Mouse (Mus musculus) spleen, postnatal 10 days (tissue): Measurements from ENCODE around the gene Endog.
"Not testable (repeated sequence)": the region's sequence is repeated elsewhere in the genome, so short reads cannot be mapped to it uniquely, and the experiment has no call there.

Source experiments
- DNase-seq, 2 experiments: peaks; one replicate each; pipeline ENCODE4 v3.0.0; 2021 to 2022; ENCODE audit warnings: low spot score in 2 of 2

Gene Endog

DNA sequence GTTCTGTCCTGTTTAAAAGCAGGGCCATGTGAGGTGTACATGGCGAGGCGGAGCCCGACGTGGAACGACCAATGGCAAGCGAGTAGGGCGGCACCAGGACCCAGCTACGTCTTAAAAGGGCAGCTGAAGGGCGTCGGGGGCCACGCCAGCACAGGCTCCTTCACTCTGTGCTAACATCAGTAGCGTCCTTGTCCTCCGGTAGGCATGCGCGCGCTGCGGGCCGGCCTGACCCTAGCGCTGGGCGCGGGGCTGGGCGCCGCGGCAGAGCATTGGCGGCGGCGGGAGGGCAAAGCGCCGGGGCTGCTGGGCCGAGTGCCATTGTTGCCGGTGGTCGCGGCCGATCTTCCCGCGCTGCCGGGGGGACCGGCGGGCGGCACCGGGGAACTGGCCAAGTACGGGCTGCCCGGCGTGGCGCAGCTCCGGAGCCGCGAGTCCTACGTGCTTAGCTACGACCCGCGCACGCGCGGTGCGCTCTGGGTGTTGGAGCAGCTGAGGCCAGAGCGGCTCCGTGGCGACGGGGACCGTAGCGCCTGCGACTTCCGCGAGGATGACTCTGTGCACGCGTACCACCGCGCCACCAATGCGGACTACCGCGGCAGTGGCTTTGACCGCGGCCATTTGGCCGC lies at the start of gene Endog:
TSS of gene Endog (plus strand) at position 123 of the 626 bp plus-strand sequence.
- peak; percentile 63 to 84 for DNase-seq

DNA sequence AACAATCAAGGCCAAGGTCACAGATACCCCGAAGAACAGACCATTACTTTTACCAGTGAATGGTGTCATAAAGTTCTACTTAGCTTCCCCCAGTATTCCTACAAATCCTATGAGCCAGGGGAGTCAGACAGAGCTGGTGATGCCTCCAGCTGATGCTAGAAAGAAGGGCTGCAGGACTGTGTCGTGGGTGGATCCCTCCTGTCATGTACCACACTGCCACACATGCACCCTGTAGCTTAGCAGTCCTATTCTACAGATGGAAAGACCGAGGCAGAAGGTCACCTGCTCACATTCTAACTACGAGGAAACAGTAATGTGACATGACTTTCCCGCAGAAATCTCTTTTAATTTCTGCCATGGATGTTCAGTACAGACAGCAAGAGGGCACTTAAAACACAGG lies 48.5 kb upstream of the Endog start:
- DNase-seq: no peak

DNA sequence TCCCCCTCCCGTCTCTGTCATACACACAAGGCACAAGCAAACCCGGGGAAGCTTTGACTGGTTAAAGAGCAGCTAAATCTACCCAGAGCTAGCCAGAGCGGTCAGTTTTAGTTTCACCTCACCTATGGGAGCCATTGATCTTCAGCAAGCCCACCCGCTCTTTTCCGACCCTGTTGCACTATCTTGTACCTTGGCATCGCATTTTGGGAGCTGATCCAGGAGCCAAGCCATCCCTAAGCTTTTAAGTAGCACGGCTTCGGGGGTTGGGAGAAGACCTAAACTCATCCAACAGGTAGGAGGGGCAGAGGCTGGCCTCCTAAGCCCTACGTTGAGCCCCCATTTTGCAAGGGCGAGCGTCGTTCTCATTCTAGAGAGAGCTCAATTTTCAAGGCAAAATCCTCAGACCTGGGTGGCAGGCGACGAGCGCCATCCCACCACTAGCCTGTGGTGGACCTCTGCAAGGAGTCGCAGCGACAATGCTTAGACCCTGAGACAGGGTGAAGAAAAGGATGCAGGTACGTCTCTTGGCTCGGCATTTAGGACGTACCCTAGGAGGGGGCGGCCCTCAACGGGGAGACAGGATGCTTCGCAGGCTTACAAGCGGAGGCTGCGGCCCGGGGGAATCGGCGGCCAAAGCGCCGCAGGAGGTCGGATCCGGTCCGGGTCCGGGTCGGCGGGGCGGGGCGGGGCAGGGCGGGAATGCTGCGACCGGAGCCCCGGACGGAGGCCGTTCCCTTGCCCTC lies 47.4 kb upstream of the Endog start:
- DNase-seq: peak in 1 of 2 experiments; percentile 39

DNA sequence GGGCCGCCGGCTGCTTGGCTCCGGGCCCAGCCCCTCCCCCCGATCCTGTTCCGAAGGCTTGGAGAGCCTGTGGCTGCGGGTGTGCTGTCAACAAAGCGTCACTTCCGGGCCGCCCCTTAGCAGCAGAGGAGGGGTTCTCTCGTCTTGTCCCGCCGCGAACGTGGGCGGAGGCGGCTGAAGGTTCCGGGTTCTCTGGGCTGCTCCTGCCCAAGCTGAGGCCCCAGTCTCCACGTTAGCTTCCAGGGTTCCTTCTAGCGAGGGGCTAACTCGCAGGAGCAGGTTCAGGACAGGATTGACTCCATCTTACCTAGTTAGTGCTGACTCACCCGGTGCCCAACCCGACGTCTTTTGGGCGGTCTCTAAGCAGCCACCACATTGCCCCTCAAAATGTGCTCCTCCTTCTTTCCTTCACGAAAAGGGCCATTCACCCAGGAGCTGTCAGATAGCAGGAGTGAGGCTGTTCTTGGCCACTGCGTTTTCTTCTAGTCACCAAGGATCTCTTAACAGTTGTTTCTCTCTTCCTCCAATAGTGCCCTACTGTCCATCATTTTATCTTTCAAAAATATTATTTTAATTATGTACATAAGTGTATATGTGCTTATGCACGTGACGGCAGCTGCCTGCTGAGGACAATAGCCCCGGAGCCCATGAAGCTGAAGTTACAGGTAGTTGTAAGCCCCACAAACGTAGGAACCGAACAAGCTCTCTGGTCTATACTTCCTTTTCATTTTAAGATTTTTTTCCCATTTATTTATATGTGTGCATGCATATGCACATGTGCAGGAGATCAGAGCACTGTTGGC lies 46.6 kb upstream of the Endog start, which contains the start of gene Zer1:
TSS of gene Zer1 (minus strand) at position 114 of the 803 bp plus-strand sequence.
- peak; percentile 92 to 97 for DNase-seq

DNA sequence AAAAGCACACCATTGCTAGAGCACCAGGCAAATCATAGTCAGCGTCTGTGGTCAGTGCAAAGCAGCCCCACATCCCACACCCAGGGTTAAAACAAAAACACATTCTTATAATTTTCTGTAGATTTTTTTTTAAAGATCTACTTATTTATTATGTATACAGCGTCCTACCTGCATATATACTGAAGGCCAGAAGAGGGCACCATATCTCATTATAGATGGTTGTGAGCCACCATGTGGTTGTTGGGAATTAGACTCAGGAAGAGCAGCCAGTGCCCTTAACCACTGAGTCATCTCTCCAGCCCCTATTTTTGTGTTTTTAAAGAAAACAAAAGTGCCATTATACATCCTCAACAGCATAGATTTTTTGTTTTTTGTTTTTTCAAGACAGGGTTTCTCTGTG lies 42.5 kb upstream of the Endog start:
- DNase-seq: peak in 1 of 2 experiments; percentile 47

DNA sequence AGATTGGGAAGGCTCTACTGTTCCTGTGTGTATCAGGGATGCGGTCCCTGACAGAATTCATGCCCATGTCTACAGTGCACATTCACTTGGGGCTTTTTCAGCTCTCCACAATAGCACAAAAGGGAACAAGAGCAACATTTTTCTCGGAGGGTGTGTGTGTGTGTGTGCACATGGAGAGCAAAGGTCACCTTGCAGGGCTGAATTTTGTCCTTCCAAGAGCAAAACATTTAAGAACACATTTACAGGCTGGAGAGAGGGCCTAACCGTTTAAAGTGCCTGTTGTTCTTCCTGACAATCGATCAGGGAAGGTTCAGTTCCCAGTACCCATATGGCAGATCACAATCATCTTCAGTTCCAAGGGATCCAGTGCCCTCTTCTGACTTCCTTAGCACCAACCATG lies 41.1 kb upstream of the Endog start:
- DNase-seq: no peak

DNA sequence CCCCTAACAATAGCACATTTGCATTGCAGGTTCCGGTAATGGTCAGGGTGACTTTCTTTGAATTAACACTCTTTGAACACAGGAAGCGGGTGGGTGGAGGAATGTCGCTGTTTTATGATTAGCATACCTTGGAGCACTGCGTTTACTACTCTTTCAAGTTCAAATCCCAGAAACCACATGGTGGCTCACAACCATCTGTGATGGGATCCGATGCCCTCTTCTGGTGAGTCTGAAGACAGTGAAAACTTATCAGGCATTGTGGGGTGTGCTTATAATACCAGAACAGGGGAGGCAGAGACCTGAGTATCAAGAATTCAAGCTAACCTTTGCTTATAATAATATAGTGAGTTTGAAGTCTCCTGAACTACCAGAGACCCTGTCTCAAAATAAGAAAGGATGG lies 40.1 kb upstream of the Endog start:
- not testable (repeated sequence) for DNase-seq

DNA sequence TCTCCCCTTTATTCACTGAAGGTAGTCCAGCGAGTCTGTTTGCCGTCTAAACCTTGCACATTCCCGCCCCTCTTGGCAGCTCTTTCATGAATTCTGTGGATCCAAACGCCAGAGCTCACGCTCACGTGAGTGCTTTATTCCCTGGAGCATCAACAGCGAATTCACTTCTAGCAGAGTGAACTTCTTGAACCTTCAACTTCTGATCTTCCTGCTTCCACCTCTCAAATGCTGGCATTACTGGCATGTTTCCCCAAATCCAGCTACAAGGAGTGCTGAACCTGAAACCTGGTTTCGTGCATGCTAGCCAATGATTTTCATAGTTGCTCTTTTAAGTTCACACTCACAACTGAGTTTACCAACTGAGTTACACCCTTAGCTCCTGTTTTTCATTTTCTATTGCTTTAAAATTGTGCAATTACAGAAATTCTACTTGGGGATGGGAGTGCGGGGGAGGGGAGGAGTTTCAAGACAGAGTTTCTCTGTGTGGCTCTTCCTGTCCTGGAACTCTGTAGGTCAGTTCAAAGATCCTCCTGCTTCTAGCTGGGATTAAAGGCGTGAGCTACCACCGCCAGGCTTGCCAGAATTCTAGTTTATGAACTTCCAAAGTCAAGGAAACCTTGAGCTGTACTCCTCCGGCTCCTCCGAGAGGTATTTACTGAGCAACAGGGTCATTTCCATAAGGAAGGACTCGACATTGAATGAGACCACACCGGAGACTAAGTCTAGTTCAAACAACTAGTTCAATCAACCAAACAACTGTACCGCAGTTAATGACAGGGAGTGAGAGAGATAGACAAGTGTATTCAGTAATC lies 38.3 kb upstream of the Endog start:
- DNase-seq: peak in 1 of 2 experiments; percentile 40

DNA sequence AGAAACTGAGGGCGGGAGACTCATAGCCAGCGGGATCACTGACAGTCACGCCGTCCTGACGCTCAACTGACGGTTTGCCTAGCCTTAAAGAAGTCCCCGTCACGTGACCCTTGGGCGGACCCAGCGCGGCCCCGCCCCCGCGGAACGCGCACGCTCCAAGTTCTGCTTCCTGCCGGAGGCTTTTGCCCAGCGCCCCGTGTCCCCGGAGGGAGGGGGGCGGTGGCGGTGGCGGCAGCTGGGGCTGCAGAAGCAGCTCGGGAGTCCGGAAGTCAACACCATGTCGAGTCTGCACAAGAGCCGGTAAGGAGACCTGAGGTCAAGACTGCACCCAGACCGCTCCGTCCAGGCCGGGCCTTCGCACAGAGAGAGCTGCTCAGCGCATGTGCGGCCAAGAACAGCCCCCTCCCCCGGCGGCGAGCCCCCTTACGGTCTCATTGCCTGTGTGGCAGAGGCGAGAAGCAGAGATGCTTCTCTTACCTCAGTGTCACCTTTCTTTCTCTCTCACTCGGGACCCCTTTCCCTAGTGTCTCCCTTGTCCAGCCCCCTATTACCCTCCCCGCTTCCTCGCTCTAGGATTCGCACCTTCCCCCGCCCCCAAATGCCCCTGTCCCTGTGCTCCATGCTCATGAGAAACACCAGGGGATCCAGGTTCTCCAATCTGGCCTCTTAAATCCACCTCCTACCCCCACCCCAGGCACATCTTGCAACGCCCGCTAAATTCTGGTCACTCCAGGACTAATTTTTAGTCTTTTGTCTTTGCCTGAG lies 37.5 kb upstream of the Endog start, which contains the start of gene Tbc1d13:
TSS of gene Tbc1d13 (plus strand) at position 134 of the 765 bp plus-strand sequence.
- DNase-seq: peak; percentile 98

DNA sequence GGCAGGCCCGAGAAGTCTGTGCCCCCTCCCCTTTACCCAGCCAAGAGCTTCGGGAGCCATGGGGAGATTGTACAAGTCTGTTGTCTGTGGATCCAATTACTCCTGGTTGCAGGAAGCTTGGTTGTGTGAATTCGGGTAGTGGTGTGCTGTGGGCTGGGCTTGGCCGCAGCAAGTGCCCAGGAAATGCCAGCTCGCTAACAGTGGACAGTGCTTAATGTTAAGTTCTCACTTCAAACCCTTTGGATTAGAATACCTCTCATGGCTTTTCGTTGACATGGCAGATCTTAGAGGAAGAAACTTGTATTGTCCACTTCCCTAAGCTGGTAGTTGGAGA lies 36.9 kb upstream of the Endog start:
- peak in 1 of 2 experiments; percentile 46 for DNase-seq

DNA sequence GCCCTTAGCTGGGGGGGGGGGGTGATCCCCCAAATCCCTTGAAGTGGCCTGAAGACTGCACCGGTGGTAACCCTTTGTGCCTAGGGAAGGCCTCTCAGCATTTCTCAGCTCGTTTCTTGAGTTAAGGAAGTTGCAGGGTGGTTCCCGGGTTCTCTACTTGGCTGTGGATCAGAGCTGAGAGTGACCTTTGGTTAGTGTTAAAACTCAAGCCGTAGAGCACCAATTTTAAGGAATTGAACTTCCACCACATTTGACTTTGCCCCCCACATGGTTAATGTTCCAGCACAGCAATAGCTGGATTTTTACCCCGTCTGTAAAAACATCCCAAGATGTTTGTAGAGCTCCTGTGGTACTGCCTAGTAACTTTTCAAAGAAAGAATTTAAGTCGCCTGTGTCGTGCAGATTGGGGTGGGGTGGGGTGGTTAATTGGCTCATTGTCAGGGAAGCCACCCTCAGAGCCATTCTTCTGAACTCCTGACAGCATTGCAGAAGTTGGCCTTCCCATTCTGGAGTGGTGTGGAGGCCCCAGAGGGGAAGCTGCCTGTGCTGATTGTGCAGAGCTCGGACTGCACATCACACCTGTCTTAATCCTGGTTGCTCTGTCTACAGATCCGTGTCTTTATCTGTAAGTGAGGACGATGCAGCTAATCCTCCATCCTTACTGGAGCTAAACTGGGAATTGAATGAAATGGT lies 36.2 kb upstream of the Endog start:
- no peak for DNase-seq

DNA sequence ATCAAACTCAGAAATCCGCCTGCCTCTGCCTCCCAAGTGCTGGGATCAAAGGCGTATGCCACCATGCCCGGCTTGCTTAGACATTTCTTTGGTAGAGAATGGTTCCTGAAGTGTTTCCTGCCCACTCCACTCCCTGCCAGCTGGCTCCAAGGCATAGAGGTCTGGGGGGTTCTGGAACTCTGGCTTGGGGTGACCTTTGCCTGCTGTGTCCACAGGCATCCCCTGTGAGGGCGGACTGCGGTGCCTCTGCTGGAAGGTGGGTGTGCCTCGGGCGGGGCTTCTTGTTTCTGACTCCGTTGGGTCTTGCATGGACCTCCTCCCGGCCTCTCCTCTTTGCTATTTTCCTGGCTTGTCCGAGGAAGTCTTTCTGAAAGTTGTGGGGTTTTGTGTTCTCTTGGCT lies 34.8 kb upstream of the Endog start:
- DNase-seq: no peak

DNA sequence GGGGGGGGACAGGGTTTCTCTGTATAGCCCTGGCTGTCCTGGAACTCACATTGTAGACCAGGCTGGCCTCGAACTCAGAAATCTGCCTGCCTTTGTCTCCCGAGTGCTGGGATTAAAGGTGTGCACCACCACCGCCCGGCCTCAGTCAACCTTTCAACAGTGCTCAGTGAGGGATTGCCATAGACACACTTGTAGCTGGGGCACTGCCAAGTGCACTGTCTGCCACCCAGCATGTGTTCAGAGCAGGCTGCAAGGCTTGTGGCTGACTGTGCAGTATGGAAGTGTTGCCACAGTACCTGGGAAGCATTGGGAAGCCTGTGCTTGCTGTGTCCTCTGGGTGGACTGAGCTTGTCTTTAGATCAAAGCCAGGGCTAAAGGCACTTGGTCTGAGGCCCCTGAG lies 31.3 kb upstream of the Endog start:
- not testable (repeated sequence) for DNase-seq

DNA sequence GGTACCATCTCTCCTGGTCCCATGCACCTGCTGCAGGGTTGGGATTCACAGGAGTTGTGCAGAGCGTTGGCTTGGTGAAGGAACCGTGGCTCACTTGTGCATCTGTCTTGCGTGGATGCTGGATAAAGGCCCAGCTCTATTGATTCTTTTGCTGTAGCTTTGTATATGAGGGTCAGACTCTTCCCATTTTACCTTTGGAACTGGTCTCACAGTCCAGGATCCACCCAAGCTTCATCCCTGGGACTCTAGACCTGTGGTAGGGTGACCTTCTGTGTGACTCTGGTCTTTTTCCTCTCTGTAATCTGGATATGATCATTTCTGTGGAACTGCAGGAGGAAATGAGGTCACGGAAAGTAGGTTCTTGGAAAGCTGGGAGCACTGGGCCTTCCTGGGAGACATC lies 26.9 kb upstream of the Endog start:
- no peak for DNase-seq

DNA sequence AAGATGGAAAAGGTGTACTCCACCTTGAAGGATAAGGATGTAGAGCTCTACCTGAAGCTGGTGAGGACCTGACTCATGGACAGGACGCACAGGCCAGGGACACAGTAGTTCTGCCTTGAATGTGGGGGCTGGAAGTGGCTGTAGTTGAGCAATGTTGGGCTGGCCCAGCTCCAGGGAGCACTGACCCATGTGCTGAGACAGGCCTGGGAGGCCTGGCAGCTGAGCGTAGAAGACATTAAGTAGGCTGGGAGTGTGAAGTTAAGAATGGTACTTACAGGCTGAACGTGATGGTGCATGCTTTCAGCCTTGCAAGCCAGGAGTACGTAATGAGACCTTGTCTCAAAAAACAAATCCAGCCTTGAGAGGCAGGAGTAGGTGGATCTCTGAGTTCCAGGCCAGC lies 23.8 kb upstream of the Endog start:
- DNase-seq: no peak

DNA sequence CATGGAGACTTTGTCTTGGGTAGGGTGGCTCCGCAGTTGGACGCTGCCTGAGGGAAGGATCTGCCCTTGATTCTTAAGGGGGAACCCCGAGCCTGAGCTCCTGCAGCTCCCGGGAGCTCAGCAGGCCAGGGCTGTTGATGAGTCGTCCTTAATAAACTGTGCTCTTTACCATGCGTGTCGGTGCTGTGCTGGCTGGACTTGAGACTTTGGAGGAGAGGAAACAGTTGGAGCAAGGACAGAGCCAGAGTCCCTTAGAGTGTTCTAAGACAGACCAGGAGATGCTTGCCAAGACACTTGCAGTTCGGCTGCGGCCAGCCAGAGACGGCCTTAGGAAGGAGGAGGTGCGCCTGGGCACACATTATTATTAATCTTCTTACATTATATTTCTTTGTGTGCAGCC lies 19.5 kb upstream of the Endog start:
- no peak for DNase-seq

DNA sequence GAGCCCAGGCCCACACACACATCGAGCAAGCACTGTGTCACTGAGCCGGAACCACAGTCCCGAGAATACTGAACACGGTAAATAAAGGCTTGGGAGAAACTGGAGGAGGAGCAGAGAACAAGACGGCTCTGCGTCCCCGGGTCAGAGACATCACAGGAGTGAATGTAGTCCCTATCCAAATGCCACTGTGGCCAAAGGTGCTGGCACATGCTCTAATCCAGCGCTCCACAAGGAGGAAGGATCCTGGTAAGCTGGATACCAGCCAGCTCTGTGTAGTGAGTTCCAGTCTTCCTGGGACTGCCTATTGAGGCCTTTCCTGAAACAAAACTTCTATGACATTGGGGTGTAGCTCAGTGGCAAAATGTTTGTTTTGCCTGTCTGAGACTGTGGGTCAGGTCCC lies 18.7 kb upstream of the Endog start:
- DNase-seq: no peak

DNA sequence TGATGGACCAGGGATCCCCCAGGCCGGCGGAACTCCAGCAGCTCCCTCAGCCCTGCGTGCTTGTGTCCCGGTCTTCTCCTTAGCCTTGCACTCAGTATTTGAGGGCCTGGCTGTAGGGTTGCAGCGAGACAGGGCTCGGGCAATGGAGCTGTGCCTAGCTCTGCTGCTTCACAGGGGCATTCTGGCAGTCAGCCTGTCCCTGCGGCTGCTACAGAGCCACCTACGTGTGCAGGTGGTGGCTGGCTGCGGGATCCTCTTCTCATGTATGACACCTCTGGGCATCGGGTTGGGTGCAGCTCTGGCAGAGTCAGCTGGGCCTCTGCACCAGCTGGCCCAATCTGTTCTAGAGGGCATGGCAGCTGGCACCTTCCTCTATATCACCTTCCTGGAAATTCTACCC lies 11.4 kb upstream of the Endog start:
- not testable (repeated sequence) for DNase-seq

DNA sequence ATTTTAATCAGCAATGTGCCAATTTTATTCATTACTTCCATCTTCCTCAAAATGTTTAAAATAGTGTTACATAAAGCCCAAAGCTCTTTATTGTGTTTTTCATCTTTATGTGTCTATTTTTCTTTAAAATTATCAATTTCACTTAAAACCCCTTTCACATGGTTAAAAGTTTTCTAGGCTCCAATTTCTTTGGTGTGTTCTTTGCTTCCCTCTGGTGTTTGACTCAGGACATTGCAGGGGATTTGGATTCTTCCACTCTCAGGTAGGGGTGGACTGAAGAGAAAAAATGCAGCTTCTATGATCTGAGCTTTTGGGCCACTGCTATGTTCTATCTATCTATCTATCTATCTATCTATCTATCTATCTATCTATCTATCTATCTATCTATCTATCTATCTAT lies 9.5 kb upstream of the Endog start:
- DNase-seq: peak in 1 of 2 experiments; percentile 42

DNA sequence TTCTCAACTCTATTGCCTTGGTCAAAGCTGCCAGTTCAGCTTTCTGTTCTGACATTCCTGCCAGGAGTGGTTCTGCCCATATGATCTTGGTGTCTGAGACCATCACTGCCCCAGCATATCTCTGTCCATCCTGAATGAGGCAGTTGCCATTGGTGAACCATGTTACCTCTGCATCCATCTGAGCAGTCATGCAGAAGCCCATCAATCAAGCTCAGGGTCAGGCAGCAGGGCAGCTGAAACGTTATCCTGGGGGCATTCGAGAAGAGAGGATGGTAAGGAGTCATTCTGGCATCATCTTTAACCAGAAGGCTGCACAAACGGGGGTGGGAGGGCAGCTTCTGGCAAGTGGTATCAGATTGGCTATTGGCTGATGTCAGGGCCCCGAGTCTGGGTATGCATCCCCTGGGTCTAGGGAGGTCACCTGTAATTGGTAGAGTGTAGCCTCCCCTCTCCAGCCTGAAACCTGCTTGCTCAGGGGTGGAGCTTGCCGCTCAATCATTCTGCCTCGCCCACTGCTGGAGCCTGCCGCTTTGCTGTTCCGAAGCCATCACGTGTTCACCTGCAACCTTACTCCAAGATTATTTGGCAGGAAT lies 6.9 kb upstream of the Endog start:
- DNase-seq: no peak
